Mouse (Mus musculus) limb, embryonic 12.5 days (tissue): ENCODE data around the gene Mapk1. TPM values are rescaled to one million over a fixed set of nuclear protein-coding genes. Genes with fewer than 3 reads are reported as not detected.

Source experiments
- ATAC-seq: fragments of 200-750 bp; cut with Nextera tagmentation; 2 replicates; pipeline ENCODE4 v1.8.0; 2017; ENCODE audit warnings: low read depth, moderate TSS enrichment; ENCODE audit not compliant: insufficient number of reproducible peaks, insufficient read depth, low FRiP score, low TSS enrichment
- H3K27ac ChIP-seq: fragments of 300-500 bp; sonication (generic); 2 replicates; pipeline ENCODE4 v1.5.1; 2016; ENCODE audit warnings: mild to moderate bottlenecking, moderate library complexity
- H3K27me3 ChIP-seq: fragments of 300-500 bp; sonication (generic); 2 replicates; pipeline ENCODE4 v1.6.1; 2016; ENCODE audit warnings: mild to moderate bottlenecking, moderate library complexity
- H3K36me3 ChIP-seq: fragments of 300-500 bp; sonication (generic); 2 replicates; pipeline ENCODE4 v1.6.1; 2016; ENCODE audit warnings: mild to moderate bottlenecking, moderate library complexity
- H3K4me1 ChIP-seq: fragments of 300-500 bp; sonication (generic); replicated peaks from 2 replicates; pipeline ENCODE4 v1.6.1; 2016
- H3K4me2 ChIP-seq: fragments of 300-500 bp; sonication (generic); 2 replicates; pipeline ENCODE4 v1.6.1; 2016; ENCODE audit warnings: mild to moderate bottlenecking, moderate library complexity
- H3K4me3 ChIP-seq: fragments of 300-500 bp; sonication (generic); replicated peaks from 2 replicates; pipeline ENCODE4 v1.5.1; 2016; ENCODE audit warnings: mild to moderate bottlenecking
- H3K9ac ChIP-seq: fragments of 300-500 bp; sonication (generic); replicated peaks from 2 replicates; pipeline ENCODE4 v1.6.1; 2016; ENCODE audit warnings: mild to moderate bottlenecking, moderate library complexity
- H3K9me3 ChIP-seq: fragments of 300-500 bp; sonication (generic); 2 replicates; pipeline ENCODE4 v1.6.1; 2016; ENCODE audit warnings: mild to moderate bottlenecking, moderate library complexity
- WGBS: fragments of 180-500 bp; shearing (Covaris S2); methylation state at CpG from one replicate; pipeline ENCODE4 v1.1.7; 2016; 5-methylcytosine and 5-hydroxymethylcytosine counted together
- polyA plus RNA-seq: library from polyadenylated mRNA; unstranded; fragments of >200 nt; fragmentation: Nextera tagmentation; extraction: Ambion mirVana; gene quantifications from 2 replicates; pipeline ENCODE4 v1.2.1, GENCODE M21; 2016

Mapk1 gene
- 142 and 144 TPM in 2 replicates for polyA plus RNA-seq

DNA sequence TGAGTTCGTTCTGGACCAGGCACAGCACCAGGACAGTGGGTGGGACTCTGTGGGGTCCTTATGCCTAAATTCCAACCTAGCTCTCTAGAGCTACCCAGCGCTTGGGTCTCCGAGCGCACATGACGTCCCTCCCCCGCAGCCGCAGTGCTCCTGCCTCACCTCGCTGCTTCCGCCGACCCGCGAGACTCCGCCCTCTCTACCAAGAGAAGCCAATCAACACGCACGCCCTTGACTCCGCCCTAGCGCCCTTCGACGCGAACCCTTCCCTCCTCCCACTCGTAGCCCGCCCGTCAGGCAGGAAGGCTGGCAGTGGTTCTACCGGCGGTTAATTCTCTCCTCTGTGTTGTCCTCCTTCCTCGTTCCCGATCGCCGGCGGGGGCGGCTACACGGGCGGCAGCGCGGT lies at the start of gene Mapk1:
Gene Mapk1, plus strand, starts transcription at position 252 of the 403 bp plus-strand sequence.
- Histone ChIP-seq H3K36me3 (peaks cover 17% of the 10 kb centered on the region), H3K27me3 (no peaks in the 10 kb centered on the region), H3K4me2 (peak within 1 kb of the TSS; percentile 76), H3K9me3 (no peaks in the 10 kb centered on the region), H3K4me3 (peak within 1 kb of the TSS; percentile 98), H3K9ac (peak within 1 kb of the TSS; percentile 93), H3K27ac (peak within 1 kb of the TSS; percentile 94), H3K4me1 (peaks cover 10% of the 10 kb centered on the region)
- peak; percentile 98 for ATAC-seq
- under 1% methylated on average over 35 of the region's 35 CpGs for WGBS

GRCm38 (mm10) chr16:16939543-16939942 lies 43.6 kb upstream of the Mapk1 start:
- Histone ChIP-seq H3K36me3 (no peaks in the 10 kb centered on the region), H3K4me1 (no peaks in the 10 kb centered on the region), H3K9ac (no peak overlapping the region), H3K9me3 (peaks cover 4% of the 10 kb centered on the region; the same call in 1 of the 2 replicates), H3K27me3 (no peaks in the 10 kb centered on the region), H3K4me3 (no peak overlapping the region), H3K4me2 (no peak overlapping the region), H3K27ac (no peak overlapping the region)
- no peak for ATAC-seq
- 91% methylated on average over 9 of the region's 9 CpGs for WGBS

- Histone ChIP-seq H3K4me2 (no peak overlapping the region), H3K9ac (no peak overlapping the region), H3K9me3 (peaks cover 4% of the 10 kb centered on the region; the same call in 1 of the 2 replicates), H3K4me3 (no peak overlapping the region), H3K27ac (no peak overlapping the region), H3K36me3 (no peaks in the 10 kb centered on the region), H3K4me1 (no peaks in the 10 kb centered on the region), H3K27me3 (no peaks in the 10 kb centered on the region)
- no peak for ATAC-seq
- 93% methylated on average over 2 of the region's 2 CpGs for WGBS
Measured at GRCm38 (mm10) chr16:16941078-16941477, 42.1 kb upstream of the Mapk1 start.

- no peak; the same call in 1 of the 2 replicates for ATAC-seq
- 6% methylated on average over 3 of the region's 5 CpGs for WGBS
Measured at GRCm38 (mm10) chr16:16958575-16958974, 24.6 kb upstream of the Mapk1 start.

DNA sequence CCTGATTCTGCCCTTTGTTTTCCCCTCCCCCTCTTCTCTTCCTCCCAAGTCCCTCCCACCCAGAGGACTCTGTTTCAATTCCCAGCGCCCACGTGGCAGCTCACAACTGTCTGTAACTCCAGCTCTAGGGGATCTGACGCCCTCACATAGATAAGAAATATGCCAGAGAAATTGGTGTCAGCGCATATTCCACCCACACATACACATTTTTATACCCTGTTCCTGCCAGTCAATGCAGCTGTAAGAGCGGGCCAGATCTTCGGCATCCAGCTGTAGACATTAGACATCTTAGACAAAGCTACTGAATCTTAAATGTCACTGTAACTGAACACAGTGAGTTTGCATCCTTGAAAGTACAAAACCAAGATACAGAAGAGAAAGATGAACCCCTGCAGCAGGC lies 23.3 kb upstream of the Mapk1 start:
- H3K4me3 ChIP-seq = no peak overlapping the region
- 85% methylated on average over 6 of the region's 6 CpGs for WGBS
- ATAC-seq = no peak

More at GRCm38 (mm10) chr16:16958575-16958974, 24.6 kb upstream of the Mapk1 start:
- H3K36me3 ChIP-seq = no peaks in the 10 kb centered on the region
- H3K4me1 ChIP-seq = no peaks in the 10 kb centered on the region
- no peak overlapping the region for H3K9ac ChIP-seq
- H3K4me2 ChIP-seq = no peak overlapping the region
- H3K27ac ChIP-seq = no peak overlapping the region
- H3K27me3 ChIP-seq = no peaks in the 10 kb centered on the region
- H3K9me3 ChIP-seq = no peaks in the 10 kb centered on the region
- no peak overlapping the region for H3K4me3 ChIP-seq

DNA sequence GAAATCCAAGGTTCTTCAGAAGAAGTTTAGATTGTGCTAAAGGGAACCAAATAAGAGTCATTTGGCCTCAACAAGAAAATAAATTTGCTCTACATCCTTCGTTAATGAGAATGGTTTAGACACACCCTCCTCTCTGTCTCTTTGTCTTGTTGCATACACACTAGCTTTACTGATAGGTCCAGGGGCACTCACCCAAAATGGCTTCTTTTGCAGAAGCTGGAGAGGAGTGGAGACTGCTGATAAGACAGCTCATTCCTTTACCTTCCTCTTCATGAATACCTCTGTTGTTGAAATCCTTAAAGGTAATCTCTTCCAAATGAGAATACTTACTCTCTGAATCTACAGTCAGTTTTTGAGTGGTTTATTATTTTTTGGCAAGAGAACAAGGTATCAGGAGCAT lies 18.0 kb upstream of the Mapk1 start:
- no peak overlapping the region for H3K4me3 ChIP-seq
- no peak for ATAC-seq
- H3K4me2 ChIP-seq = no peak overlapping the region
- no peaks in the 10 kb centered on the region for H3K36me3 ChIP-seq
- no peaks in the 10 kb centered on the region for H3K9me3 ChIP-seq
- H3K27me3 ChIP-seq = no peaks in the 10 kb centered on the region
- H3K4me1 ChIP-seq = no peaks in the 10 kb centered on the region
- no peak overlapping the region for H3K9ac ChIP-seq
- H3K27ac ChIP-seq = no peak overlapping the region
- WGBS = 65% methylated on average over 1 of the region's 1 CpGs

More for the DNA sequence above, 23.3 kb upstream of the Mapk1 start:
- no peaks in the 10 kb centered on the region for H3K36me3 ChIP-seq
- no peak overlapping the region for H3K27ac ChIP-seq
- no peak overlapping the region for H3K4me2 ChIP-seq
- no peaks in the 10 kb centered on the region for H3K4me1 ChIP-seq
- H3K27me3 ChIP-seq = no peaks in the 10 kb centered on the region
- H3K9ac ChIP-seq = no peak overlapping the region
- H3K9me3 ChIP-seq = no peaks in the 10 kb centered on the region

DNA sequence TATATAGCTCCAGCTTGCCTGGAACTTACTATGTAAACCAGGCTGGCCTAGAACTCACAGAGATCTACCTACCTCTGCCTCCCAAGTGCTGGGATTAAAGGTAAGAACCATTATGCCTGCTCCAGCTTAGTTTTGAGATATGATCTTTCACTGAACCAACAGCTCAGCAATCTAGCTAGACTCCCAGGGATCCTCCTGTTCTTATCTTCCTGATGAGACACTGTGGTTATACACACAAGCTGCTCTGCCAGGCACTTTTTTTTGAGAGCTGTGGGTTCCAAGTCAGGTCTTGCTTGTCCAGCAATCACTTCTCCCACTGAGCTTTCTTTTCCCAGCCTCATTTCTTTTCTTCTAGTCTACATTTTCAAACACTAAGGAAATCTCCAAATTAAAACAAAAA lies 16.9 kb upstream of the Mapk1 start:
- Histone ChIP-seq H3K9me3 (no peaks in the 10 kb centered on the region), H3K4me1 (no peaks in the 10 kb centered on the region), H3K9ac (no peak overlapping the region), H3K4me2 (no peak overlapping the region), H3K27ac (no peak overlapping the region), H3K27me3 (no peaks in the 10 kb centered on the region), H3K36me3 (no peaks in the 10 kb centered on the region), H3K4me3 (no peak overlapping the region)
- ATAC-seq = no peak

GRCm38 (mm10) chr16:16978061-16978460 lies 5.1 kb upstream of the Mapk1 start:
- no peak overlapping the region for H3K4me2 ChIP-seq
- H3K9me3 ChIP-seq = peaks cover 9% of the 10 kb centered on the region; the same call in 1 of the 2 replicates
- H3K36me3 ChIP-seq = no peaks in the 10 kb centered on the region
- WGBS = 87% methylated on average over 3 of the region's 3 CpGs
- H3K4me3 ChIP-seq = no peak overlapping the region
- H3K4me1 ChIP-seq = no peaks in the 10 kb centered on the region
- no peak for ATAC-seq
- no peaks in the 10 kb centered on the region for H3K27me3 ChIP-seq
- H3K27ac ChIP-seq = no peak overlapping the region
- no peak overlapping the region for H3K9ac ChIP-seq

DNA sequence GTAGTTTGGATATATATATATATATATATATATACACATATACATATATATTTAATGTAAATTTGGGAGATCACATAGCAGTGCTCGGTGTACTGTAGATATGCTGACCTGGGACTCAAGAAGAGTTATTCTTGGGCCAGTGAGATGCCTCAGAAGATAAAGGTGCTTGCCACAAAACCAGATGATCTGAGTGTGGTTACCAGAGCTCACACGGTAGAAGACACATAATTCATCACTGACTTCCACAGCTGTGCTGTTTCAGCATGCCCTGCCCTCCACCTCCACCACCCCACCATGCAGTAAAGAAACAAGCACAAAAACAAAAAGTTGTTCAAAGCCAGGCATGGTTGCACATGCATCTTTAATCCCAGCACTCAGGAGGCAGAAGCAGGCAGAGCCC lies 4.4 kb upstream of the Mapk1 start:
- Histone ChIP-seq H3K27ac (no peak overlapping the region), H3K9ac (no peak overlapping the region), H3K4me1 (no peaks in the 10 kb centered on the region), H3K4me2 (no peak overlapping the region), H3K27me3 (no peaks in the 10 kb centered on the region), H3K9me3 (peaks cover 9% of the 10 kb centered on the region; the same call in 1 of the 2 replicates), H3K4me3 (no peak overlapping the region), H3K36me3 (no peaks in the 10 kb centered on the region)
- 69% methylated on average over 2 of the region's 2 CpGs for WGBS
- no peak for ATAC-seq

DNA sequence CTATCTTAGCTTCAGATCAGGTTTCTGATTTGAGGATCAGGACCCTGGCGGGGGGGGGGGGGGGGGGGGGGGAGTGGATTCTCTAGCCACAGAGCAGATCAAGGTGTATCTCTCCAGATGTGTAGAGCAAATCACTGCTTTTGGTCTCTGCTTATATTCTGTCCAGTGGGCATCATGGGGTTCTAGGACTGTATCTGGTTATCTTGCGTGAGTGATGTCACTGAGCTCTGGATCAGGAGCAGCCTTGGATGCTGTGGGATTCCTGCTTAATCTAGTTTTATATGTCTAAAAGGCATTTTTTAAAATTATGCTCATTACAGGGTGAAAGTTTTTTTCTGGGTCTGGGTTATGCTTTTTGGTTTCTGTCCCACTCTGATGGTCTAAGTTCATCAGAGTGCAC lies 546 bp upstream of the Mapk1 start:
- peaks cover 14% of the 10 kb centered on the region for H3K36me3 ChIP-seq
- peak overlapping the region; percentile 53; the same call in 1 of the 2 replicates for H3K9ac ChIP-seq
- H3K4me1 ChIP-seq = peaks cover 10% of the 10 kb centered on the region
- H3K4me3 ChIP-seq = peak overlapping the region; percentile 98
- no peaks in the 10 kb centered on the region for H3K27me3 ChIP-seq
- 0 out of 2 replicates have a peak overlapping the region, but pooled peaks have one; percentile 94 for H3K27ac ChIP-seq
- ATAC-seq = peak; percentile 50; the same call in 1 of the 2 replicates
- H3K9me3 ChIP-seq = no peaks in the 10 kb centered on the region
- peak overlapping the region; percentile 76 for H3K4me2 ChIP-seq
- WGBS = 42% methylated on average over 2 of the region's 2 CpGs

GRCm38 (mm10) chr16:16983534-16984422 lies 596 bp downstream of the Mapk1 start:
- Histone ChIP-seq H3K4me2 (peak overlapping the region; percentile 76), H3K9me3 (no peaks in the 10 kb centered on the region), H3K27me3 (no peaks in the 10 kb centered on the region), H3K9ac (peak overlapping the region; percentile 93), H3K36me3 (peaks cover 24% of the 10 kb centered on the region), H3K4me1 (peaks cover 10% of the 10 kb centered on the region), H3K27ac (peak overlapping the region; percentile 94), H3K4me3 (peak overlapping the region; percentile 98)
- WGBS = under 1% methylated on average over 75 of the region's 75 CpGs
- peak; percentile 49 for ATAC-seq
